Mouse (Mus musculus): ENCODE measurements around the gene Cd320.

DNA sequence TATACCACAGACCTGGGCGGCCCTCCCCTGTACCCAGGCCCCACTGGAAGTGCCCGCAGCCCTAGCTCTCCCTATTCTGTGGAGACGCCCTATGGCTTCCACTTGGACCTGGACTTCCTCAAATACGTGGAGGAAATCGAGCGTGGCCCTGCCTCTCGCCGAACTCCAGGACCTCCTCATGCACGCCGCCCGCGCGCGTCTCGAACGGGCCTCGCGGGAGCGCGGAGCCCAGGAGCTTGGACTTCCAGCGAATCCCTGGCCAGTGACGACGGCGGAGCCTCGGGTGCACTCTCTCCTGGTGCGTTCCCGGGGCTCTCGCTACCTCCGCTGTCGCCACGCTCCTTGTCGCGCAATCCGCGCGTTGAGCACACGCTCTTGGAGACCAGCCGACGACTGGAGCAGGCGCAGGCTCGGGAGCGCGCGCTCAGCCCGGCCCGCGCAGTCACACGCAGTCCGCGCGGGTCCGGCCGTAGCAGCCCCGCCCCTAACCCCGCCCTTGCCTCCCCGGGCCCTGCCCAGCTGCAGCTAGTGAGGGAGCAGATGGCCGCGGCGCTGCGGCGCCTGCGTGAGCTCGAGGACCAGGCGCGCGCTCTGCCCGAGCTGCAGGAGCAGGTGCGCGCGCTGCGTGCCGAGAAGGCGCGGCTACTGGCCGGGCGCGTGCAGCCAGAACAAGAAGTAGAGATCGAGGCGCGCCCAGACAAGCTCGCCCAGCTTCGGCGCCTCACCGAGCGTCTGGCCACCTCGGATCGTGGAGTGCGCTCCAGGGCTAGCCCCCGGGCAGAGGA is 25.5 kb upstream of the Cd320 start:
- TF ChIP-seq CTCF (IDR thresholded peaks at IDR 0.05; ENCODE audit: borderline replicate concordance, control insufficient read depth, extremely low read depth, insufficient read depth, low read length, poor library complexity) (peak; percentile 61; the same call in 1 of the 2 replicates), POLR2A (IDR thresholded peaks at IDR 0.05; ENCODE audit: control insufficient read depth, extremely low read depth, insufficient read depth, low read length, poor library complexity) (peak; percentile 49; the same call in 1 of the 2 replicates)

All from thymus, adult 2 months (tissue).